Mouse (Mus musculus) thymus, postnatal 4 days (tissue): Measurements from ENCODE around the gene Acsl3.

Experiments used
- DNase-seq: peaks from one replicate; pipeline ENCODE4 v3.0.0; 2021

Gene Acsl3

GRCm38 (mm10) chr1:78688149-78688548 lies 30.5 kb downstream of the Acsl3 start:
- DNase-seq, result no peak

GRCm38 (mm10) chr1:78694503-78695258 lies 37.1 kb downstream of the Acsl3 start:
- DNase-seq, result no peak

DNA sequence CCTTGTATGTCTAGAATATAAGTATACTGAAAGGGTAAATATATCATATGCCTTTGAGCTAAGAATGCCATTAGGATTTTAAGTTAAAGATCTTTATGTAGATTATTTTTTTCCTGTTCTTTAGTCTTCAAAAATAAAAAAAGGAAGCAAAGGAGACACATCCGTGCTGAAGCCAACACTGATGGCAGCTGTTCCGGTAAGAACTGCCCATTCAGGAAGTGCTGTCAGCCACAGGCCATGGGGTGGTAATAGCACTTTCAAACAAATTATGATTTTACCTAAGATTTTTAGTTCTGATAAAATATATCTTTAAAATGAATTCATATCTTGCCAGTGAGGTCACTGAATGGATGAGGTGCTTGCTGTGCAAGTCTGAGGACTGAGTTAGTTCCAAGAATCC lies 38.7 kb downstream of the Acsl3 start:
- DNase-seq, result no peak

- no peak for DNase-seq
These were observed 39.3 kb downstream of the Acsl3 start for GRCm38 (mm10) chr1:78696903-78697302.

DNA sequence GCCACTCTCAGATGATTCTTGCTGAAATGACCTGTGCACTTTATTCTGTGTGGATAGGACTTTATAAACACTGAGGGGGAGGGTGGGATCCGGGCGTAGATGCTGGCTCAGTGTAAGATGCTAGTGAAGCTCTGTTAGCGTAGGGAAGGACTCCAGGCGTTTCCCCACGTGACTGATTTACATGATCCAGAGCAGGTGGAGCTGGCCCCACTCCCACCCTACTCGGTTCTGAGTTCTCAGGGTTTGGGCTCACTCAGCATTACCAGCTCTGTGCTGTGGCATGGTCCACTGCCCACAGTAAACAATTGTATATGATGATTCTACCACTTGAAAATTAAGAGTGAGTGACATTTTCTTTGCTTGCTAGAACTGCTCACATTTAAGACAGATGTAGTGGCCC lies 40.5 kb downstream of the Acsl3 start:
- DNase-seq, result no peak

DNA sequence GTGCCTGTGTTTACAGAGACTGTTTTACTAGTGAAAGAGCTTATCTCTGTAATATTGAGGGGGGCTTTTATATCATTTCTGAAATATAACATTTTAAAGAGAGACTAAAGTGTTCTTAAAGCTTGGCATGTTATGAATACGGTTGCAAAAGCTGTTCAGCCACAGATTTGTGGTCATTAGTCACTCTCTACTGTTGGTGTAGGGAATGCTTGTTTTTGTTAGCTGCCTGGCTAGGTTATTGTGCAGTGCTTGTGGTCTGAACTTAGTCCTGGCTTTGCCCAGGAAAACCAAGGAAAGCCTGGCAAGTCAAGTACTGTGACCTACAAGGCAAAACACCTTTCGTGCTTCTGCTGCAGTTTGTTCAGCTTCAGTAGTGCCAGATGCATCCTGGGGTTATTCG lies 44.1 kb downstream of the Acsl3 start:
- no peak for DNase-seq

GRCm38 (mm10) chr1:78702282-78702963 lies 44.8 kb downstream of the Acsl3 start:
- no peak for DNase-seq

GRCm38 (mm10) chr1:78702964-78703285 lies 45.3 kb downstream of the Acsl3 start:
- no peak for DNase-seq

- DNase-seq, result no peak
These were observed 48.7 kb downstream of the Acsl3 start for GRCm38 (mm10) chr1:78706338-78706737.

- peak; percentile 44 for DNase-seq
These were observed 49.7 kb downstream of the Acsl3 start for GRCm38 (mm10) chr1:78707280-78707679.

- DNase-seq, result no peak
These were observed 52.4 kb downstream of the Acsl3 start for GRCm38 (mm10) chr1:78710026-78710425.

GRCm38 (mm10) chr1:78710613-78711329 lies 53.1 kb downstream of the Acsl3 start:
- no peak for DNase-seq

DNA sequence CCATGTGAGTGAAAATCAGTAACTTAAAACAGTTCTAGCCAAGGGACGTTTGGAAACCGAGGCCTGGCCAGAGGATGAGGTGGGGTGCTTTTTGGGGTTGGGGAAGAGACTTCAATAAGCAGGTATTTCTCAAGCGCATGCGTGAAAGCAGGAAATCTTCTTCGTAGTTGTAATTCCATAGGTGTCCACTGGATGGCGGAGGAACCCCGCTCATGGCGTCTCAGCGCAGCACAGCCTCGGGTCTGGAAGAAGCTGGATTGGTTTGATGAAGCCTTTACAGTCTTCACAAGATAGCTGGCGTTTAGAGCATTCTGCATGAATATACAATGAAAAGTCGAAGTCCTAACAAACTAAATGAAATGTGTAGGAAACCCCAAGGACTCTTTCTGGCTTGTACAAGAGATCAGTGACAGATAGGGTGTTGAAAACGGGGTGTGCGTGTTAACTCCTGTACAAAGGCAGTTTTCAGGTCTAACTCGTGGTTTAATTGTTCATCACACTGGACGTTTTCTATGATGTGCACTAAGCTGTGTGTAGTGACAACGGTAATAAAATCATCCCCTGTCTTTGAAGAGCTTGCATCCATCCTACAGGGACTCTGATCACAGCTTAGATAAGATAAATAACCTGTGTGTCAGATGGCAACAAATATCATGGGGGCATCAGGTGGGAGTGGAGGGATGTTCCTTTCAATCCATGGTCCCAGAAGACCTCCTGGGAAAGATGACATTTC lies 67.0 kb downstream of the Acsl3 start:
- peak; percentile 80 for DNase-seq

DNA sequence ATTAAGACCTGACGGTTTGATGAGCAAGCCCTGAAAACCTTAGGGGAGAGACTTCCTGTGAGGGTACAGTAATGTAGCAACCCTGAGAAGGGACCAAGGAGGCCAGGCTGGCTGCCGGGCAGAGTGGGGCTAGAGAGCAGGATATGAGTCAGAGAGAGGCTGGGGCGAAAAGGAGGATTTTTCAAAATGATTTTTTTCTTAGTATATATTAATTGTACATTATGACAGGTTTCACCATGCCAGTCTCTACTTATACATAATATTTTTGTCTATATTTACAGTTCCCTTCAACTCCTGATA lies 67.5 kb downstream of the Acsl3 start:
- DNase-seq, result no peak

DNA sequence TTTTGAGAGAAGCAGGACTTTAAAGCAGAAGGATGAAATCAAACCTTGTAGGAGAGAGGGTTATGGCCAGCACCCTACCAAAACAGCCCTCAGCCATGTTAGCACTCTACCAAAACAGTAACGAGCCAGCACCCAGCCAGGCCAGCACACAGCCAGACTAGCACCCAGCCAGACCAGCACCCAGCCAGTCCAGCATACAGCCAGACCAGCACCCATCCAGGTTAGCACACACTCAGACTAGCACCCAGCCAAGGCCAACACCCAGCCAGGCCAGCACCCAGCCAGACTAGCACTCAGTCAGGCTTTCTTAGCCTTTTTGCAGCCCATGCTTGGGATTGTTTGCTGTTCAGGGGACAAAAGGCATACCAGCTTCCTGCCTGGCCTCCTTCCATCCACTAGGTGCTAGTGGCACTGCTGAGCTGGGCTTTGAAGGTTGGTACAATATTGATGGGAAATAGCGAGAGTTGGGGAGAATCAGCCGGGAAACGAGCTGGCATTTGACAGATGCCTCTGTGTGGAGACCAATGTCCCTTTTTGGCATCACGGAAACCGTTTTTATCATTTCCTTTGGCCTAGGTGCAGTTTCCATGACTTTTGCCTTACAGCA lies 68.1 kb downstream of the Acsl3 start:
- DNase-seq, result no peak

GRCm38 (mm10) chr1:78730114-78730720 lies 72.6 kb downstream of the Acsl3 start:
- no peak for DNase-seq

DNA sequence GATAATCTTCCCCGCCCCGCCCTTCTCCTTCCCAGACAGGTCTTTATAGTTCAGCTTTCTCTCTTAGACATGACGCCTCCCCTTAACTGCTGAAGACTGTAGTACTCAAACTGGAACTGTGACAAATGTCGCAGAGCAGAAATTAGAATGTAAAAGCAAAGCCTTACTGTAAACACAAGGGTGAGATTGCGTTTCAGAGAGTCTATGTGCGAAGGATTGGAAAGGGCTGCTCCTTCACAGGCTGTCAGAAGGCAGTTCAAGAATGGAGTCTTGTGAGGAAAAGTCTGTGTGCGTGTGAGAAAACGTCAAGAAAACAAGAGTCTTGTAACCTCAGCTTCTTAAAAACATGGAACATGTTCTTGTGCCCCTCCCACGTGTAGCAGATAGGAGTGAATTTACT lies 74.7 kb downstream of the Acsl3 start:
- DNase-seq, result no peak

- no peak for DNase-seq
These were observed 76.8 kb downstream of the Acsl3 start for GRCm38 (mm10) chr1:78734261-78735000.

- no peak for DNase-seq
These were observed 80.0 kb downstream of the Acsl3 start for GRCm38 (mm10) chr1:78737646-78738045.

DNA sequence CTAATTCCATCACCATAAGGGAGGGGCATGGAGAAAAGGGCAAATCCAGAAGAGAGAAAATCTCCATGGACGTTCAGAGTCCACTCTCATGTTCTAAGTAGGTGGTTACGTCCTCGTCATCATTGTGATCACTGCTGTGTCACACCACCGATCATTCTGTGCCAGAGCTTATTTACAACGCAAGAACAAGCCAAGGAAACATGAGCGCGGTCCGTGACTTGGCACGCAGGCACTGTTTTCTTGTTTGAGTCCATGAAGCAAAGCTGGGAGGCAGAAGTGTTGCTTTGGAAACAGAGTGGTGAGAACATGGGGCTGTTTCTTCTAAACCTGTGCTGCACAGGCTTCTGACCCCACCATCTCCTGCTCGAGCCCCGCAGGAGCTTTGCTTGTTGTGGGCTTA lies 83.1 kb downstream of the Acsl3 start:
- no peak for DNase-seq

DNA sequence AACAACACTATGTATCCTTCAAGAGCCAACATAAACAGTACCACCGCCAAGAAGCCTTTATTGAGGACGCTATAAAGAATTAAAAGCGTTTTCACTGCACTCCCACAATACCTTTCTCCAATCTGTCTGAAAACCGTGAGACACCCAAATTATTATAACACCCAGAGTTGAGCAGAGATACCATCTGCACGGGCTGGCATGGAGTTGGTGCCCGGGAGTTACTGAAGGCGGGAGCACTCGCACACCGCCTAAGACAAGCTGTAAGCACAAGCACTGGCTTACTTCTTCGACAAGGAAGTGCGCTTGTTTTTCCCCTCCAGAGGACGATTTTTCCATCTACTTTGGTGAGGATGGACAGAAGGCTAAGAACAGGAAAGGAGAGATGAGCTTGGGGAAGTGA lies 84.6 kb downstream of the Acsl3 start:
- DNase-seq, result no peak

DNA sequence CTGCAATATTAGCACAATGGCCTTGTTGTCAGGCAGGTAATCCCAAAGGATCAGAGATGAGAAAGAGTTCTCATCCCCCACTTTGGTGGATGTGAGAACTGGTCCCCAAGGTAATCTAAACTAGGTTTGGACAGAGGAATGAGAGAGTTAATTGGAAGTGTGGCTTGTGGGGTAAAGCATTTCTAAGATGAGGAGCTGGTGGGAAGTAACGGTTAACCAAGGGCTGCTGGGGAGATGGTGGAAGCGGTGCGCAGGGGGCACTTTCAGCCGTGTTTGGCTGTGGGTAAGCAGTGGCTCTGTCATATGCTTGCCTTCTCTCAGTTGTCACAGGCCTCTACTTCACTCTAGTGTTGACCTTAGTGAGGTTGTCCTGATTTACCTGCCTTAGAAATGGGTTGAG lies 85.7 kb downstream of the Acsl3 start:
- no peak for DNase-seq
